Mouse (Mus musculus) heart, embryonic 16.5 days (tissue): ENCODE measurements around the gene Fosb. TPM values are rescaled to one million over a fixed set of nuclear protein-coding genes. Genes with fewer than 3 reads are reported as not detected.
"Not testable (repeated sequence)": the region's sequence is repeated elsewhere in the genome, so short reads cannot be mapped to it uniquely, and the experiment has no call there.

Experiments
- ATAC-seq: fragments of 200-750 bp; cut with Nextera tagmentation; replicated peaks from 2 replicates; pipeline ENCODE4 v1.8.0; 2017; ENCODE audit warnings: moderate number of reproducible peaks; ENCODE audit not compliant: insufficient read depth, low FRiP score; ENCODE audit errors: extremely low read depth
- H3K27ac ChIP-seq: fragments of 300-500 bp; sonication (generic); 2 replicates; pipeline ENCODE4 v1.5.1; 2014; ENCODE audit warnings: mild to moderate bottlenecking, low read length, control low read depth, moderate library complexity
- H3K27me3 ChIP-seq: fragments of 300-500 bp; sonication (generic); 2 replicates; pipeline ENCODE4 v1.6.1; 2014; ENCODE audit warnings: low read length, mixed read lengths; ENCODE audit not compliant: control insufficient read depth, insufficient read depth
- H3K36me3 ChIP-seq: fragments of 300-500 bp; sonication (generic); 2 replicates; pipeline ENCODE4 v1.6.1; 2014; ENCODE audit not compliant: control insufficient read depth, insufficient read depth
- H3K4me1 ChIP-seq: fragments of 300-500 bp; sonication (generic); 2 replicates; pipeline ENCODE4 v1.6.1; 2014; ENCODE audit warnings: low read length, mixed read lengths; ENCODE audit not compliant: control insufficient read depth, insufficient read depth
- H3K4me2 ChIP-seq: fragments of 300-500 bp; sonication (generic); 2 replicates; pipeline ENCODE4 v1.6.1; 2014; ENCODE audit warnings: low read depth, mild to moderate bottlenecking, control low read depth, low read length
- H3K4me3 ChIP-seq: fragments of 300-500 bp; sonication (generic); 2 replicates; pipeline ENCODE4 v1.5.1; 2014; ENCODE audit warnings: mild to moderate bottlenecking, control low read depth, low read length
- H3K9ac ChIP-seq: fragments of 300-500 bp; sonication (generic); 2 replicates; pipeline ENCODE4 v1.6.1; 2014; ENCODE audit warnings: low read length, control low read depth
- H3K9me3 ChIP-seq: fragments of 300-500 bp; sonication (generic); replicated peaks from 2 replicates; pipeline ENCODE4 v1.6.1; 2016; ENCODE audit warnings: low read length; ENCODE audit not compliant: control insufficient read depth
- WGBS: fragments of 180-500 bp; shearing (Covaris S2); extraction: QIAGEN DNeasy Blood & Tissue Kit; methylation state at CpG from one replicate; pipeline ENCODE4 v1.1.7; 2014; 5-methylcytosine and 5-hydroxymethylcytosine counted together
- polyA plus RNA-seq: library from polyadenylated mRNA; unstranded; fragments of >200 nt; fragmentation: Nextera tagmentation; extraction: Ambion mirVana; gene quantifications from 2 replicates; pipeline ENCODE4 v1.2.1, GENCODE M21; 2015

The Fosb gene
- polyA plus RNA-seq, 1 experiment from 2014 or later = 0.24 TPM

- peaks cover 54% of the 10 kb centered on the region for H3K27me3 ChIP-seq
- not testable (repeated sequence) for ATAC-seq
- 24% methylated on average over 6 of the region's 6 CpGs for WGBS
Observed at GRCm38 (mm10) chr7:19281680-19282304, 28.1 kb downstream of the Fosb start.

DNA sequence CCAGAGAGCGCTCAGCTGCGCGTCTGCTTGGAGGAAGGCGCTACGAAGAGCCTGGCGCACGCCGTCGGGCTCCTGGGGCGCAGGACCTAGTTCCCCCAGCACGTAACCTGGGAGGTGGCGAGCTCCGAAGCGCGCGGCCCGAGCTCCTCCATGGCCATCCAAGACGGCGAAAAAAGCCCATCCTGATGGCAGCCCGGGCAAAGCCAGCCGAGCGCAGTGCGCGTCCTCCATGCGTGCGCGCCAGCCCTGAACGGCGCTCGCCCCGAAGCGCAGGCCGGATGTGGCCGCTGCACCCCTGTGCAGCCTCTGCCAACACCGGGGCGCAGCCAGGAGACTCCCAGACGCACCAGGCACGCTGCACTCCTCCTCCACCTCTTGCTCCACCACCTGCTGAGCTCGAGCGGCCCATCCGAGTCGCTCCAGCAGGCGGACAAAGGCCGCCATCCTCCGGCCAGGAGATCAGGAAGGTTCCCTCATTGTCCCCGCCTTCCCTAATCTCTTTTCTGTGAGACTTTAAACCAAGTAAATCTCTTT lies 30.2 kb downstream of the Fosb start, which contains the start of gene Ppm1n:
Ppm1n (minus strand) TSS at position 484 of the 534 bp plus-strand sequence.
- Histone ChIP-seq H3K9ac (no peak within 1 kb of the TSS), H3K9me3 (no peaks in the 10 kb centered on the region; the same call in 1 of the 2 replicates), H3K4me3 (peak within 1 kb of the TSS; percentile 35), H3K27ac (no peak within 1 kb of the TSS), H3K4me2 (peak within 1 kb of the TSS; percentile 48), H3K27me3 (peaks cover 54% of the 10 kb centered on the region), H3K36me3 (no peaks in the 10 kb centered on the region), H3K4me1 (peaks cover 5% of the 10 kb centered on the region; the same call in 1 of the 2 replicates)
- ATAC-seq = no peak
- WGBS = 1% methylated on average over 46 of the region's 46 CpGs

More at GRCm38 (mm10) chr7:19281680-19282304, 28.1 kb downstream of the Fosb start:
- not testable (repeated sequence) for H3K4me1 ChIP-seq, H3K27ac ChIP-seq, H3K4me3 ChIP-seq, H3K9ac ChIP-seq, H3K9me3 ChIP-seq, H3K36me3 ChIP-seq
- H3K4me2 ChIP-seq = peak overlapping the region; percentile 80

DNA sequence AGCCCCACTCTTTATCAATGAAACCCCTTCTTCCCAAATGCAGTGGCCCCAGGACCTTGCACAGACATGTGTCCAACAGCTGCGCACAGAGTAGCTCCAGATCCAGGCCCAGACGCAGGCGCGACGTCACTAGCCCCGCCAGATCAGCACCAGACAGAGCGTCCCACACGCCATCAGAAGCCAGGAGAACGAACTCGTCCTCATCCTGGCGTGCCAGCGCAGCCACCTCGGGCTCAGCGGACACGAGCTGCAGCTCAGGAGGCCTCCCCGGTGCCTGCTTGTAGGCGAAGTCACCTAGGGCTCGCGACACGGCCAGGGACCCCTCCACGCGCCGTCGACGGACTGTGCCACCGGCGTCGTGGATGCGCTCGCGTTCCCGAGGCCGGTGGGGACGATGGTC lies 30.8 kb downstream of the Fosb start:
- peak overlapping the region; percentile 35 for H3K4me3 ChIP-seq
- H3K4me1 ChIP-seq = peaks cover 5% of the 10 kb centered on the region; the same call in 1 of the 2 replicates
- peak overlapping the region; percentile 48 for H3K4me2 ChIP-seq
- H3K27ac ChIP-seq = no peak overlapping the region
- H3K9me3 ChIP-seq = no peaks in the 10 kb centered on the region; the same call in 1 of the 2 replicates
- no peak overlapping the region for H3K9ac ChIP-seq
- no peaks in the 10 kb centered on the region for H3K36me3 ChIP-seq
- no peak for ATAC-seq
- peaks cover 50% of the 10 kb centered on the region for H3K27me3 ChIP-seq
- 4% methylated on average over 34 of the region's 34 CpGs for WGBS

GRCm38 (mm10) chr7:19276253-19276652 lies 33.6 kb downstream of the Fosb start:
- peaks cover 7% of the 10 kb centered on the region; the same call in 1 of the 2 replicates for H3K4me1 ChIP-seq
- no peak for ATAC-seq
- peaks cover 39% of the 10 kb centered on the region for H3K27me3 ChIP-seq
- no peaks in the 10 kb centered on the region for H3K36me3 ChIP-seq
- H3K4me3 ChIP-seq = no peak overlapping the region
- H3K9ac ChIP-seq = no peak overlapping the region
- H3K9me3 ChIP-seq = no peaks in the 10 kb centered on the region; the same call in 1 of the 2 replicates
- H3K4me2 ChIP-seq = no peak overlapping the region
- no peak overlapping the region for H3K27ac ChIP-seq
- WGBS = 53% methylated on average over 4 of the region's 4 CpGs

- peak; percentile 43 for ATAC-seq
- under 1% methylated on average over 31 of the region's 36 CpGs for WGBS
Observed at GRCm38 (mm10) chr7:19272173-19272764, 37.6 kb downstream of the Fosb start.

GRCm38 (mm10) chr7:19271238-19272172 lies 38.3 kb downstream of the Fosb start, which contains the start of gene Vasp:
Gene Vasp, minus strand, starts transcription at chr7:19271817.
- Histone ChIP-seq H3K27me3 (no peaks in the 10 kb centered on the region), H3K9ac (peak within 1 kb of the TSS; percentile 94), H3K4me2 (peak within 1 kb of the TSS; percentile 86), H3K36me3 (no peaks in the 10 kb centered on the region; the same call in 1 of the 2 replicates), H3K9me3 (no peaks in the 10 kb centered on the region; the same call in 1 of the 2 replicates), H3K4me3 (peak within 1 kb of the TSS; percentile 76), H3K27ac (peak within 1 kb of the TSS; percentile 98), H3K4me1 (peaks cover 33% of the 10 kb centered on the region)
- ATAC-seq = peak; percentile 66
- WGBS = under 1% methylated on average over 62 of the region's 62 CpGs

More at GRCm38 (mm10) chr7:19272173-19272764, 37.6 kb downstream of the Fosb start:
- Histone ChIP-seq H3K4me3 (peak overlapping the region; percentile 76), H3K4me2 (peak overlapping the region; percentile 86), H3K4me1 (peaks cover 25% of the 10 kb centered on the region), H3K9me3 (no peaks in the 10 kb centered on the region; the same call in 1 of the 2 replicates), H3K27ac (peak overlapping the region; percentile 98), H3K36me3 (no peaks in the 10 kb centered on the region; the same call in 1 of the 2 replicates), H3K9ac (peak overlapping the region; percentile 94), H3K27me3 (0 out of 2 replicates have a peak, but pooled peaks cover under 1% of the 10 kb centered on the region)

DNA sequence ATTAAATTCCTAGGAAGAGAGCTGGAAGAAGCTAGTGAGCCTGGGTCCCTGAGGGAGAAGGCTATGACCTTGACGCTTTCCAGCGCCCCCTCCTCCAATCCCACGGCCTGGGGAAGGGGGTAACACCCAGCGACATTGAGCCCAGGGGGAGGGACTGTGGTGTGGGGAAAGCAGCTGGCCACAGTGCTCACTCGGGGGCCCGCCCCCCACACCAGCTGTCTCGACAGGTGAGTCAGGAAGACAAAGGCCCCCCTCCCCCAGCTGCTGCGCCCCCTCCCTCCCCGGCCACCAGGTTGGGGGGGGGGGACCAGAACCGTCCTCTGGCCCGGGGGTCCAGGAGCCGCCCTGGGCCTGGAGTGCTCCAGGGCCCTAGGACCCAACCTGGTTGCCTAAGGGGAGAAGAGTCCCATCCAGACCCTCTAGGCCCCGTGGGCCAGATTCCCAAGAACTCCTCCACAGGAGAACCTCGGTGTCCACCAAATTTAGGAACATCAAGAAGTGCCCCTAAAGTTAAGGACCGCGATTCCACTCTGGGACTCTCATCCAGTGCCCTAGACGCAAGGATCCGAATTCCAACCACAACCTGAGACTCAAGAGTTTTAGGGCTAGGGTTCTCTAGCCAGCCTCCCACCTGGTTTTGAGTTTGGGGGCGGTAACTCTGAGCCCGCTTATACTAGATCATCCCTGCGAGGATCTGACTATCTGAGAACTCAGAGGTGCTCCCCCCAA lies 39.2 kb downstream of the Fosb start:
- H3K9ac ChIP-seq = peak overlapping the region; percentile 94

More for the DNA sequence above, 39.2 kb downstream of the Fosb start:
- Histone ChIP-seq H3K4me3 (peak overlapping the region; percentile 76), H3K9me3 (no peaks in the 10 kb centered on the region), H3K27me3 (no peaks in the 10 kb centered on the region), H3K36me3 (no peaks in the 10 kb centered on the region; the same call in 1 of the 2 replicates), H3K4me2 (peak overlapping the region; percentile 86), H3K4me1 (peaks cover 41% of the 10 kb centered on the region), H3K27ac (peak overlapping the region; percentile 98)
- under 1% methylated on average over 19 of the region's 21 CpGs for WGBS
- ATAC-seq = no peak
